Mouse (Mus musculus) cerebellum, adult 11 months (tissue): ENCODE results near the gene Ppp1r35.
A peak's percentile ranks its signal among the peaks of the same experiment; 100 is the strongest.
"Not testable (repeated sequence)": the region's sequence is repeated elsewhere in the genome, so short reads cannot be mapped to it uniquely, and the experiment has no call there.

Experiments used
- DNase-seq: peaks from one replicate; pipeline ENCODE4 v3.0.0; 2022

The Ppp1r35 gene

GRCm38 (mm10) chr5:137778635-137779034 lies at the start of gene Ppp1r35:
Gene Ppp1r35 (plus strand): TSS chr5:137778849.
- peak; percentile 96 for DNase-seq

GRCm38 (mm10) chr5:137733638-137734288 lies 44.9 kb upstream of the Ppp1r35 start:
- no peak for DNase-seq

GRCm38 (mm10) chr5:137734289-137735061 lies 44.2 kb upstream of the Ppp1r35 start:
- DNase-seq, result no peak

- peak; percentile 10 for DNase-seq
Measured at GRCm38 (mm10) chr5:137737400-137737940, 41.2 kb upstream of the Ppp1r35 start.

GRCm38 (mm10) chr5:137738516-137738915 lies 40.1 kb upstream of the Ppp1r35 start:
- DNase-seq, result peak; percentile 11

GRCm38 (mm10) chr5:137739471-137739870 lies 39.2 kb upstream of the Ppp1r35 start:
- DNase-seq, result no peak

GRCm38 (mm10) chr5:137740506-137740905 lies 38.1 kb upstream of the Ppp1r35 start:
- DNase-seq, result no peak

- DNase-seq, result peak; percentile 84
Measured at GRCm38 (mm10) chr5:137741023-137741931, 37.4 kb upstream of the Ppp1r35 start, which contains the start of gene Nyap1. Gene Nyap1 (minus strand): TSS chr5:137741607.

- no peak for DNase-seq
Measured at GRCm38 (mm10) chr5:137742048-137742447, 36.6 kb upstream of the Ppp1r35 start.

GRCm38 (mm10) chr5:137742836-137743235 lies 35.8 kb upstream of the Ppp1r35 start:
- DNase-seq, result no peak

GRCm38 (mm10) chr5:137744197-137744596 lies 34.5 kb upstream of the Ppp1r35 start:
- DNase-seq, result no peak

GRCm38 (mm10) chr5:137745214-137746171 lies 33.2 kb upstream of the Ppp1r35 start, which contains the start of gene Tsc22d4:
Gene Tsc22d4 (plus strand): TSS chr5:137745730.
- DNase-seq, result peak; percentile 82

- no peak for DNase-seq
Measured at GRCm38 (mm10) chr5:137746282-137746850, 32.3 kb upstream of the Ppp1r35 start.

GRCm38 (mm10) chr5:137746851-137747325 lies 31.8 kb upstream of the Ppp1r35 start:
- no peak for DNase-seq

- DNase-seq, result peak; percentile 66
Measured at GRCm38 (mm10) chr5:137747326-137747961, 31.2 kb upstream of the Ppp1r35 start.

GRCm38 (mm10) chr5:137748130-137748770 lies 30.4 kb upstream of the Ppp1r35 start:
- DNase-seq, result no peak

- no peak for DNase-seq
Measured at GRCm38 (mm10) chr5:137749196-137749836, 29.3 kb upstream of the Ppp1r35 start.

- DNase-seq, result not testable (repeated sequence)
Measured at GRCm38 (mm10) chr5:137750212-137750611, 28.4 kb upstream of the Ppp1r35 start.

GRCm38 (mm10) chr5:137751221-137751887 lies 27.3 kb upstream of the Ppp1r35 start:
- DNase-seq, result no peak
